Mouse (Mus musculus): ENCODE results near the gene Syt13. TPM values are rescaled to one million over a fixed set of nuclear protein-coding genes. Genes with fewer than 3 reads are reported as not detected.

Syt13 gene
- total and polyA plus RNA-seq, 3 experiments = not detected

- H3K27me3 ChIP-seq (ENCODE audit: control insufficient read depth in 1 of 2, insufficient read depth in 2 of 2, low read length in 2 of 2) = no peaks in the 10 kb centered on the region
- no peaks in the 10 kb centered on the region for H3K9me3 ChIP-seq (replicated peaks; ENCODE audit: insufficient read depth, low read length)
- no peaks in the 10 kb centered on the region for H3K4me1 ChIP-seq (ENCODE audit: control insufficient read depth in 1 of 2, insufficient read depth in 2 of 2, low read length in 2 of 2)
- no peak overlapping the region for H3K4me3 ChIP-seq (ENCODE audit: control insufficient read depth in 1 of 2, insufficient read depth in 1 of 2, low read depth in 2 of 2, low read length in 2 of 2)
- TF ChIP-seq RCOR1 (IDR thresholded peaks at IDR 0.05; ENCODE audit: low read depth, low read length) (no peak), CHD1 (IDR thresholded peaks at IDR 0.05; ENCODE audit: low read depth, low read length) (no peak), POLR2AphosphoS2 (IDR thresholded peaks at IDR 0.05; ENCODE audit: low read length) (no peak), RAD21 (IDR thresholded peaks at IDR 0.05; ENCODE audit: low read depth, low read length) (no peak), KAT2A (conservative IDR thresholded peaks at IDR 0.05; ENCODE audit: low read depth, low read length) (no peak), NELFE (IDR thresholded peaks at IDR 0.05; ENCODE audit: low read depth, low read length) (no peak), MYC (IDR thresholded peaks at IDR 0.05; ENCODE audit: low read depth, low read length) (no peak), POLR2A (IDR thresholded peaks at IDR 0.05; ENCODE audit: control insufficient read depth in 1 of 2, insufficient read depth in 1 of 2, low read depth in 1 of 2, low read length in 2 of 2, poor library complexity in 1 of 2) (no peak), ZC3H11A (IDR thresholded peaks at IDR 0.05; ENCODE audit: low read depth, low read length) (no peak), TAL1 (IDR thresholded peaks at IDR 0.05; ENCODE audit: low read length) (no peak), USF1 (IDR thresholded peaks at IDR 0.05; ENCODE audit: low read depth, low read length) (no peak), UBTF (IDR thresholded peaks at IDR 0.05; ENCODE audit: borderline replicate concordance, insufficient read depth, low read depth, low read length) (no peak), ZMIZ1 (IDR thresholded peaks at IDR 0.05; ENCODE audit: low read depth, low read length) (no peak), SMC3 (IDR thresholded peaks at IDR 0.05; ENCODE audit: low read depth, low read length) (no peak), MYB (IDR thresholded peaks at IDR 0.05; ENCODE audit: low read depth, low read length) (no peak), EP300 (IDR thresholded peaks at IDR 0.05; ENCODE audit: low read depth in 1 of 2, low read length in 2 of 2) (no peak), ELF1 (IDR thresholded peaks at IDR 0.05; ENCODE audit: low read depth, low read length) (no peak), ZKSCAN1 (IDR thresholded peaks at IDR 0.05; ENCODE audit: low read depth, low read length) (no peak), ZNF384 (IDR thresholded peaks at IDR 0.05; ENCODE audit: low read depth, low read length) (no peak)
- no peak for DNase-seq (ENCODE audit: low read depth, low spot score)
- no peaks in the 10 kb centered on the region for H3K36me3 ChIP-seq (ENCODE audit: control insufficient read depth in 1 of 2, insufficient read depth in 2 of 2, low read length in 2 of 2)
- H3K79me2 ChIP-seq (ENCODE audit: control insufficient read depth, insufficient read depth, low read length, poor library complexity) = no peaks in the 10 kb centered on the region
- no peak overlapping the region for H3K9ac ChIP-seq (ENCODE audit: control insufficient read depth, low read depth, low read length, poor library complexity, severe bottlenecking)
- no peak overlapping the region for H3K27ac ChIP-seq (ENCODE audit: control insufficient read depth, low read depth, low read length)
Measured at GRCm38 (mm10) chr2:92944356-92944755, 29.5 kb downstream of the Syt13 start.

- Histone ChIP-seq H3K4me1 (ENCODE audit: control insufficient read depth in 1 of 2, insufficient read depth in 2 of 2, low read length in 2 of 2) (no peaks in the 10 kb centered on the region), H3K9me3 (replicated peaks; ENCODE audit: insufficient read depth, low read length) (no peaks in the 10 kb centered on the region), H3K27me3 (ENCODE audit: control insufficient read depth in 1 of 2, insufficient read depth in 2 of 2, low read length in 2 of 2) (no peaks in the 10 kb centered on the region), H3K36me3 (ENCODE audit: control insufficient read depth in 1 of 2, insufficient read depth in 2 of 2, low read length in 2 of 2) (no peaks in the 10 kb centered on the region), H3K27ac (ENCODE audit: control insufficient read depth, low read depth, low read length) (no peak overlapping the region), H3K79me2 (ENCODE audit: control insufficient read depth, insufficient read depth, low read length, poor library complexity) (no peaks in the 10 kb centered on the region), H3K4me3 (ENCODE audit: control insufficient read depth in 1 of 2, insufficient read depth in 1 of 2, low read depth in 2 of 2, low read length in 2 of 2) (no peak overlapping the region), H3K9ac (ENCODE audit: control insufficient read depth, low read depth, low read length, poor library complexity, severe bottlenecking) (no peak overlapping the region)
- DNase-seq (ENCODE audit: low read depth, low spot score) = no peak
- TF ChIP-seq POLR2A (IDR thresholded peaks at IDR 0.05; ENCODE audit: control insufficient read depth in 1 of 2, insufficient read depth in 1 of 2, low read depth in 1 of 2, low read length in 2 of 2, poor library complexity in 1 of 2) = no peak
Measured at GRCm38 (mm10) chr2:92945125-92945746, 30.3 kb downstream of the Syt13 start.
